Comparison of ENCODE assay signal across 12 mouse cellular contexts in genomic region chr4:141308857-141309772, GRCm38 (mm10). TPM values are rescaled to one million over a fixed set of nuclear protein-coding genes. Genes with fewer than 3 reads are reported as not detected.
DNase-seq lines count a peak whose midpoint lies in the region; ATAC-seq lines count a peak whose summit lies in the region.
"Had no signal": no experiment of that assay in that cellular context is flagged by ENCODE, and none has a peak within 500 bp of the region (broad histone marks: within the 10 kb centered on the region; RNA-seq: fewer than 3 reads in every experiment).

No protein-coding gene starts in this region.

- peak overlapping the region; percentile 60; the same call in 1 of the 2 replicates for H3K9ac ChIP-seq in heart, embryonic 11.5 days (ENCODE audit: low read depth, low read length)
- H3K9ac ChIP-seq in midbrain, embryonic 15.5 days: no peak overlapping the region
- 0 out of 2 replicates have a peak overlapping the region, but pooled peaks have one; percentile 23 for H3K9ac ChIP-seq in intestine, embryonic 15.5 days
- H3K9ac ChIP-seq in stomach, embryonic 15.5 days: no peak overlapping the region

- H3K4me1 ChIP-seq in heart, embryonic 11.5 days (ENCODE audit: control insufficient read depth, insufficient read depth, low read length): peaks cover 64% of the 10 kb centered on the region
- peaks cover 81% of the 10 kb centered on the region for H3K4me1 ChIP-seq in midbrain, embryonic 10.5 days
- H3K4me1 ChIP-seq in midbrain, embryonic 15.5 days: peaks cover 49% of the 10 kb centered on the region
- H3K4me1 ChIP-seq in intestine, embryonic 15.5 days (replicated peaks): peaks cover 72% of the 10 kb centered on the region
- H3K4me1 ChIP-seq in stomach, embryonic 15.5 days: peaks cover 54% of the 10 kb centered on the region

- no peaks in the 10 kb centered on the region for H3K27me3 ChIP-seq in heart, embryonic 11.5 days (ENCODE audit: control insufficient read depth, insufficient read depth, low read length)
- peaks cover 33% of the 10 kb centered on the region for H3K27me3 ChIP-seq in midbrain, embryonic 10.5 days (ENCODE audit: low read depth, poor library complexity, severe bottlenecking)
- peaks cover 4% of the 10 kb centered on the region; the same call in 1 of the 2 replicates for H3K27me3 ChIP-seq in midbrain, embryonic 15.5 days (replicated peaks)
- H3K27me3 ChIP-seq in intestine, embryonic 15.5 days (replicated peaks): no peaks in the 10 kb centered on the region
- H3K27me3 ChIP-seq in stomach, embryonic 15.5 days (replicated peaks): no peaks in the 10 kb centered on the region

- DNase-seq in heart, postnatal 4 days: no peak
- DNase-seq in midbrain, embryonic 10.5 days (ENCODE audit: low spot score): no peak
- no peak for DNase-seq in urinary bladder, adult 18-20 months (ENCODE audit: low spot score in 2 of 2)
- no peak for DNase-seq in left cerebral cortex, adult 18-20 months (ENCODE audit: low spot score in 2 of 2)
- DNase-seq: cerebellum, postnatal 14 days; layer of hippocampus, adult 9-11 months had no signal

- no peaks in the 10 kb centered on the region for H3K9me3 ChIP-seq in heart, embryonic 11.5 days (replicated peaks; ENCODE audit: control insufficient read depth, low read length)
- no peaks in the 10 kb centered on the region for H3K9me3 ChIP-seq in midbrain, embryonic 10.5 days (replicated peaks)
- no peaks in the 10 kb centered on the region for H3K9me3 ChIP-seq in midbrain, embryonic 15.5 days
- no peaks in the 10 kb centered on the region for H3K9me3 ChIP-seq in intestine, embryonic 15.5 days
- H3K9me3 ChIP-seq in stomach, embryonic 15.5 days: no peaks in the 10 kb centered on the region

- H3K4me2 ChIP-seq in heart, embryonic 11.5 days: peak overlapping the region; percentile 46; the same call in 1 of the 2 replicates
- no peak overlapping the region for H3K4me2 ChIP-seq in midbrain, embryonic 15.5 days
- H3K4me2 ChIP-seq in intestine, embryonic 15.5 days (replicated peaks): peak overlapping the region; percentile 43
- H3K4me2 ChIP-seq in stomach, embryonic 15.5 days: 0 out of 2 replicates have a peak overlapping the region, but pooled peaks have one; percentile 14

- 84% methylated on average over 34 of the region's 34 CpGs for WGBS in heart, embryonic 11.5 days (ENCODE audit: insufficient replicate concordance)
- 94% methylated on average over 34 of the region's 34 CpGs for WGBS in midbrain, embryonic 10.5 days
- WGBS in midbrain, embryonic 15.5 days: 94% methylated on average over 34 of the region's 34 CpGs
- 90% methylated on average over 34 of the region's 34 CpGs for WGBS in intestine, embryonic 15.5 days
- 91% methylated on average over 34 of the region's 34 CpGs for WGBS in stomach, embryonic 15.5 days

- ATAC-seq in heart, embryonic 11.5 days (replicated peaks; ENCODE audit: insufficient number of reproducible peaks, low FRiP score, low TSS enrichment): no peak
- no peak for ATAC-seq in midbrain, embryonic 15.5 days (replicated peaks)
- ATAC-seq in intestine, embryonic 15.5 days: no peak
- ATAC-seq in stomach, embryonic 15.5 days (ENCODE audit: insufficient read depth, low FRiP score, low read depth): no peak

- no peak overlapping the region for H3K4me3 ChIP-seq in heart, embryonic 11.5 days (ENCODE audit: low read depth, low read length)
- H3K4me3 ChIP-seq in midbrain, embryonic 10.5 days: peak overlapping the region; percentile 26
- H3K4me3 ChIP-seq in midbrain, embryonic 15.5 days: no peak overlapping the region
- H3K4me3 ChIP-seq in intestine, embryonic 15.5 days (replicated peaks): no peak overlapping the region
- no peak overlapping the region for H3K4me3 ChIP-seq in stomach, embryonic 15.5 days (replicated peaks)
- H3K4me3 ChIP-seq: megakaryocyte, embryonic 14.5 days had no signal

- peaks cover 3% of the 10 kb centered on the region; the same call in 1 of the 2 replicates for H3K36me3 ChIP-seq in heart, embryonic 11.5 days (ENCODE audit: control insufficient read depth, insufficient read depth, low read length)
- H3K36me3 ChIP-seq in midbrain, embryonic 10.5 days: peaks cover 30% of the 10 kb centered on the region
- no peaks in the 10 kb centered on the region for H3K36me3 ChIP-seq in midbrain, embryonic 15.5 days (replicated peaks)
- peaks cover 5% of the 10 kb centered on the region; the same call in 1 of the 2 replicates for H3K36me3 ChIP-seq in intestine, embryonic 15.5 days
- 0 out of 2 replicates have a peak, but pooled peaks cover 7% of the 10 kb centered on the region for H3K36me3 ChIP-seq in stomach, embryonic 15.5 days

- peak overlapping the region; percentile 93 for H3K27ac ChIP-seq in heart, embryonic 11.5 days (ENCODE audit: low read depth, low read length)
- peak overlapping the region; percentile 87 for H3K27ac ChIP-seq in midbrain, embryonic 10.5 days (replicated peaks)
- no peak overlapping the region for H3K27ac ChIP-seq in midbrain, embryonic 15.5 days
- peak overlapping the region; percentile 64 for H3K27ac ChIP-seq in intestine, embryonic 15.5 days
- peak overlapping the region; percentile 72 for H3K27ac ChIP-seq in stomach, embryonic 15.5 days

RNA-seq across cellular contexts. Expression of gene Epha2, which starts 8.1 kb away (rescaled TPM):
- 3.1 and 3.6 TPM in 2 replicates for polyA plus RNA-seq in heart, embryonic 11.5 days (2014; fragmentation: Nextera tagmentation; extraction: Ambion mirVana)
- total RNA-seq in heart, postnatal 4 days (2021): 10 to 100 TPM; 10.1 to 10.9 TPM
- 3.6 and 3.7 TPM in 2 replicates for polyA plus RNA-seq in midbrain, embryonic 10.5 days (2016; fragmentation: Nextera tagmentation; extraction: Ambion mirVana)
- polyA plus RNA-seq in midbrain, embryonic 15.5 days (2015; fragmentation: Nextera tagmentation; extraction: Ambion mirVana): 1.6 and 1.7 TPM in 2 replicates
- 6.7 and 7.2 TPM in 2 replicates for polyA plus RNA-seq in intestine, embryonic 15.5 days (2015; fragmentation: Nextera tagmentation; extraction: Ambion mirVana)
- 5.9 and 7.3 TPM in 2 replicates for polyA plus RNA-seq in stomach, embryonic 15.5 days (2015; fragmentation: Nextera tagmentation; extraction: Ambion mirVana)
- total RNA-seq in left cerebral cortex, adult 18-20 months (2021): 1 to 10 TPM; 1.3 to 1.5 TPM

RNA-seq across cellular contexts. Expression of gene Fam131c, which starts 58.9 kb away (rescaled TPM):
- polyA plus RNA-seq in heart, embryonic 11.5 days (2014; fragmentation: Nextera tagmentation; extraction: Ambion mirVana): 1.00 and 1.0 TPM in 2 replicates
- total RNA-seq in heart, postnatal 4 days (2021): under 1 TPM; 0.43 to 0.62 TPM
- polyA plus RNA-seq in midbrain, embryonic 10.5 days (2016; fragmentation: Nextera tagmentation; extraction: Ambion mirVana): 0.70 and 1.2 TPM in 2 replicates
- polyA plus RNA-seq in midbrain, embryonic 15.5 days (2015; fragmentation: Nextera tagmentation; extraction: Ambion mirVana): 42.0 and 44.3 TPM in 2 replicates
- 2.0 and 2.3 TPM in 2 replicates for polyA plus RNA-seq in intestine, embryonic 15.5 days (2015; fragmentation: Nextera tagmentation; extraction: Ambion mirVana)
- 2.8 and 3.9 TPM in 2 replicates for polyA plus RNA-seq in stomach, embryonic 15.5 days (2015; fragmentation: Nextera tagmentation; extraction: Ambion mirVana)
- 1 to 10 TPM; 4.2 to 4.3 TPM for total RNA-seq in left cerebral cortex, adult 18-20 months (2021)
- total RNA-seq: CH12.LX had no signal

Comparison
In these comparisons a context has a peak if more than half of its experiments do, and no peak if none do; other contexts are left out.
1. H3K9ac ChIP-seq: peak in heart, embryonic 11.5 days (single experiment) and intestine, embryonic 15.5 days (single experiment); none in midbrain, embryonic 15.5 days (single experiment) and stomach, embryonic 15.5 days (single experiment).